Mouse (Mus musculus): Measurements from ENCODE around the gene Myh7. TPM values are rescaled to one million over a fixed set of nuclear protein-coding genes. Genes with fewer than 3 reads are reported as not detected.
"Not testable (repeated sequence)": the region's sequence is repeated elsewhere in the genome, so short reads cannot be mapped to it uniquely, and the experiment has no call there.

Myh7 gene
- total RNA-seq, 2 experiments from 2014 or later = 602 to 1,083 TPM

DNA sequence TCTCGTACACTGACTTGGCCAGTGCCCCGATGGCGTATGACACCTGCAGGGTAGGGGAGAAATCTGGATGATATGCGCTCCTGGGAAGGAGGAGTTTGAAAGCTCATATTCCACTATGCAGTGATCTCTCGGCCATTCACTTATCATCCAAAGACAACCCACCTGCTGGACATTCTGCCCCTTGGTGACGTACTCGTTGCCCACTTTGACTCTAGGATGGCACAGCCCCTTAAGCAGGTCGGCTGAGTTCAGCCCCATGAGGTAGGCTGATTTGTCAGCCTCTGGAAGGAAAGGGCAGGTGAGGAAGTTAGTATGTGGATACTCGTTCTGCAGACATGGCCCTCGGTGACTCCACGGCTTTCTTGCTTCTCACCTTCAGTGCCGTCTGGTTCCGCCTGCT lies 5.5 kb downstream of the Myh7 start:
- intact Hi-C loops (cut with DNase I; ENCODE audit: low total_unique reads) = no loop called here
- no peak for DNase-seq

DNA sequence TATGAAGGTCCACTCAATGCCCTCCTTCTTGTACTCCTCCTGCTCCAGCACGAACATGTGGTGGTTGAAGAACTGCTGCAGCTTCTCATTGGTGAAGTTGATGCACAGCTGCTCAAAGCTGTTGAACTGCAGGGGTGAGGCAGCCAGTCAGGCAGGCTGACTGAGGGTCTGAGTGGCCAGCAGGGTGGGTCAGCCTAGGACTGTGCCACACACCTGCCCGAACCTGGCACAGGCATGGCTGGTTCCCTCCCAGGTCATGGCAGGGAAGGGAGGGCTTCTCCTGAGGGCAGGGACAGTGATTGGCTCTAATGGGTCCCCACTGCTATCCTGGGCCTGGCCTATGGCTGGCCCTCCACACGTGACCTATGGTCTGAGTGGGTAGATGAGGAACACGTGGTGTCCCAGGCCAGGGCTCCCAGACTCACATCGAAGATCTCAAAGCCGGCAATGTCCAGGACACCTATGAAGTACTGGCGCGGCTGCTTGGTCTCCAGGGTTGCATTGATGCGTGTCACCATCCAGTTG lies 6.0 kb downstream of the Myh7 start:
- DNase-seq; intact Hi-C loops (cut with DNase I; ENCODE audit: low total_unique reads): not testable (repeated sequence)

DNA sequence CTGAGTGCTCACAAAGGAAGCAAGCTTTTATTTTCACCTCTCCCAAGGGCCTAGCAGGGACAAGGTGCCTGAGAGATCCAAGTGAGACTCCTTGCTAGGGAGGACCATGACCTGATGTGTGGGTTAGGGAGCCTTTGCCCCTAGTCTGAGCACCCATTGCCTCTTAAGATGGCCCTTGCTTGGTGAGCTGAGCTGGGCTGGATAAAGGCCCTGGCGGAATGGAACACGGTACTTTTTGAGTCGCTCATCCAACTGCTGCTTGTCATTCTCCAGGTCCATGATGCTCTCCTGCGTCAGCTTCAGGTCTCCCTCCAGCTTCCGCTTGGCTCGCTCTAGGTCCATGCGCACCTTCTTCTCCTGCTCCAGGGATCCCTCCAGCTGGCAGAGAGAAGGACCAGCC lies 12.5 kb downstream of the Myh7 start:
- DNase-seq = no peak
- intact Hi-C loops (cut with DNase I; ENCODE audit: low total_unique reads) = no loop called here

DNA sequence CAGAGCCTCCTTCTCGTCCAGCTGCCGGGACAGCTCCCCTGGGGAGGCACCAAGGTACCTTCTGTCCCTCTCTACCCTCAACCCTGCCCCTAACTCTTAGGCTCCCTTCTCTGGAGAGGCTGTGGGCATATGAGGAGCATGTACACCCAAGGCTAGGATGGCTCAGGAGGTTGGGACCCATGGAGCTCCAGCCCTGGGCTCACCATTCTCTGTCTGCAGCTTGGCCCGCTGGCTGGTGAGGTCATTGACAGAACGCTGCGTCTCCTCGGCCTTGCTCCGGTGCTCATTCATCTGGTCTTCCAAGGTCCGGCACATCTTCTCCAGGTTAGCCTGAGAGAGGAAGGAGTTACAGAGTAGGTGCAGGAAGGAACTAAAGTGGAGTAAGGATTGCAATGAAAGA lies 15.8 kb downstream of the Myh7 start:
- intact Hi-C loops (cut with DNase I; ENCODE audit: low total_unique reads) = no loop called here
- DNase-seq = no peak

DNA sequence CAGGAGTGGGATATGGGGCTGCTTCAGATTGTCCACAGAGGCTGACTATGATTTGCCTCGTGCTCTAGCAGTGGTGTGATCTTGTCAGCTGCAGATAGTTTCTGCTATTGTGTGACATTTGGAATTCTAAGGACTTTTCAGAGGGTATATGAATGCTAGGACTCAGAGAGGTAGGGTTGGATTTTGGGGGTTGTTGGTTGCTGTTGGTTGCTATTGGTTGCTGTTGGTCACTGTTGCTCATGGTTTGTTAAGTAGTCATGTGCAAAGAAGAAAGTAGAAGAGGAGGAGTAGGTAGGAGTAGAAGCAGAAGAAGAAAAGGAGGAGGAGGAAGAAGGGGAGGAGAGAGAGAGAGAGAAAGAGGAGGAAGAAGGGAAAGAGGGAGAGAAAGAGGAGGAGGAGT lies 17.8 kb downstream of the Myh7 start, which contains the start of gene Gm17428:
Gm17428 (plus strand) TSS at position 301 of the 400 bp plus-strand sequence.
- DNase-seq = no peak
- intact Hi-C loops (cut with DNase I; ENCODE audit: low total_unique reads) = no loop called here

DNA sequence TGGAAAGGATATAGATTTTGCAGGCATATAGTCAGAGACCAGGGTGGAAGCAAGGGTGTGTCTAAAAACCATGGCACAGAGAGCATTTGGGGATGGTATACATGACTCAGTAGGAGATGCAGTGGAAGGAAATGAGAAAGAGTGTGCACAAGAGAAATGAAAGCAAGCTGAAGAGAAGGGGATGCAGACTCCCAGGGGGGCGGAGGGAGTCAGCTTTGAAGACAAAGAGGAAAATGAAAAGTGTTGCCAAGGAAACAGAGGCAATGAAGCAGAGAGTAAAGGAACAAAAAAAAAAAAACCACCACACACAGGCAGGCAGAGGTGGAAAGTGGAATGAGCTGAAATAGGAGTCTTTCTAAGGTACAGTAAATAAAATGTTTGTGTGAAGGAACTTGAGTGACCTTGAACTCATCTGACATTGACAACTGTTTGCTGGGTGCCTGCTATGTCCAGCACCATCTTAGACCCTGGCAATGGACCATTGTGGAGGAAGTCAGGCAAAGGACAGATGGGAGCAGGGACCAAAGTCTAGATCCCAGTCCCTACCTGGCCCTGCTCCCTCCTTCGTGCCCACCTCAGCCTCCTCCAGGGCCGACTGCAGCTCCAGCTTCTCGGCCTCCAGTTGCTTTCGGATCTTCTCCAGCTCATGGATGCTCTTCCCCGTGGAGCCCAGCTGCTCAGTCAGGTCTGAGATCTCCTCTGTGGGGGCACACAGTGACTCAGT lies 20.2 kb downstream of the Myh7 start:
- intact Hi-C loops (cut with DNase I; ENCODE audit: low total_unique reads) = no loop called here
- DNase-seq = no peak

DNA sequence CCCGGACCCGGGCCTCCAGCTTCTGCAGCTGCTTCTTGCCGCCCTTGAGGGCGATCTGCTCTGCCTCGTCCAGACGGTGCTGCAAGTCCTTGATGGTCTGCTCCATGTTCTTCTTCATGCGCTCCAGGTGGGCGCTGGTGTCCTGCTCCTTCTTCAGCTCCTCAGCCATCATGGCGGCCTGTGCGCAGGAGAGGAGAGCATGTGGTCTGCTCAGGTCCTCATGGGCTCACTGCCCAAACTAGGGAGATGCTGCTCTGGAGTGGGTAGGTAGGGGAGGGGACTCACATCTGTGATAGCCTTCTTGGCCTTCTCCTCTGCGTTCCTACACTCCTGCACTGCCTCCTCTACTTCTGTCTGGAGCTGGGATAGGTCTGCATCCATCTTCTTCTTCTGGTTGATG lies 21.6 kb downstream of the Myh7 start:
- DNase-seq; intact Hi-C loops (cut with DNase I; ENCODE audit: low total_unique reads): not testable (repeated sequence)

DNA sequence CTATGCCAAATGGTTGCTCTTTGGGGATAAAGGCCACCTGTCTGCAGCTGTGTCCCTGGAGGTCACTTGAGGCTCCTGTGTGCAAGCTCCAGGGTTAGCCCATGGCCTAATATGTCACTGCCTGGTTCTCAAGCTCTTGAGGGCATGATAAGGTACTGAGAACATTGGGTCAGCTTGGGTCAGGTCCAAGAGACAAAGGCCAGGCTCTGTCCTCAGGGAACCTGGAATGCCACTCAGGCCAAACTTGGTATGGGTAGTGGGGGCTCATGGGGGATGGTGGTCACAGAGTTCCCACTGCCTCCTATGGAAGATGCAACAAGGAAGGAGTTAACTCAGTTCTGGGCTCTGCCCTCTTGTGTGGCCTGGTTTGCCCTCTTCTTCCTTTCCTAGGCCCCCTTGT lies 26.1 kb downstream of the Myh7 start:
- DNase-seq = no peak
- intact Hi-C loops (cut with DNase I; ENCODE audit: low total_unique reads) = no loop called here

DNA sequence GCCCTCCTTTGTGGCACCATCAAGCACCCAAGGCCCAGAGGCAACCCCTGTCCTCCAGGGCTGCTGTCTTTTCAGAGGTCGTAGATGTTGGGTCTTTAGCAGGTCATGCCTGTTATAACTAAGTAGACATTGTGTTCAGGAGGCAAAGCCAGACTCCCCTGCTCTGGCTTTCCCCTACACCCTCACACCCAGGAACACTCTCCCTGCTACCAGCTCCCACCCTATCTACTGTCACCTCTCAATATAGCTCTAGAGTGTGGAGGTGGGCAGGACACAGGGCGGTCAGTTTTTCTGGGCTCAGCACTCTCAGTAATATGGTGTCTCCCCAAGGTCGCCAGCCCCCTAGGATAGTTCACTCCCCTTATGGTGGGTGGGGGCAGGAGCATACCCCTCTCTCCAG lies 26.6 kb downstream of the Myh7 start:
- DNase-seq = no peak
- intact Hi-C loops (cut with DNase I; ENCODE audit: low total_unique reads) = no loop called here

DNA sequence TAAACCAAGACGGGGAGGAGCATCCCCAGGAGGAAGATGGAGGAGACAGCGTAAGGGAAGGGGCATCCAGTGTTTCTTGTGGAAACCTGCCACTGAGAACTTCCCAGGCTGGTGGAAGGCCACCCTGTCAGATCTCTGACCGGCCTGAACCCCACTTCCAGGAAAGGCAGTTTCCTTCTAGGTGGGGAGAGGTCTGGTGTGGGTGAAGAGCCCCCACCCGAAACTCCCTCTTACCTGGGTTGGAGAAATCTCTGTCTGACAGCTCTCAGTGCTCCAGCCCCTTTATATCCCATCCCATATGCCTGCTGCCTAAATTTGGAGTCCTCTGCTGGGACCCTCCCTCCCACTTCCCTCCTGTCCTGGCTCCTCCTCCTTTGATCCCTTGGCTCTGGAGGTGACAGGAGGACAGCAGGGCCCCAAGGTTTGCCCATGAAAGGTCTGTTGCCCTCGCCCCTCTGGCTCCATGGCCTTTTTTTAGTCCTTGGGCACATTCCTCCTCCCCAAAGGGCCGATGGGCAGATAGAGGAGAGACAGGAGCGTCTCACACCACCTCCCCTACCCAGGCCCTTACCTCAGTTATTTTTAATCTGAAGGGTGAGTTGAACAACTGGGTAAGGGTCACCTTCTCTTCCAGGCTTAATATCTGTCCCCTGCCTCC lies 28.0 kb downstream of the Myh7 start, which contains the start of gene Myh6:
Myh6 (minus strand) TSS at position 608 of the 658 bp plus-strand sequence.
- intact Hi-C loops (cut with DNase I; ENCODE audit: low total_unique reads) = no loop called here
- DNase-seq = no peak

DNA sequence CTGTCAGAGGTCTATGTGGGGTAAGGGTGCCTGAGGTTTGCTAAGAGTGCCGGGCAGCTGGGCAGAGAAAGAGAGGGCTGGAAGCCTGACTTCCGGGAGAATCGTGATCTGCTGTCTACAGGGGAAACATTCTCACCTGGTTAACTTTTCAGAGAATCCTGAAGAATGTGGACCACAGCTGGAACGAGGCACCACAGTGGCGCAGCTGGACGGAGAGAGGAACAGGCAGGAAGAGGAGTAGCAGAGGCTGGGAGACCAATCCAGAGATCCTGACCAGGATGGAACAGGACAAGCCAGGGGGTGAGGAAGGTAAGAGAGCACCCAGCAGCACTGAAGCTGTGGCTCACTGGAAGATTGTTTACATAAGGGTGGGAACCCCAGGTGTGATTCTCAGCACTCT lies 28.8 kb downstream of the Myh7 start:
- DNase-seq = no peak
- intact Hi-C loops (cut with DNase I; ENCODE audit: low total_unique reads) = no loop called here

DNA sequence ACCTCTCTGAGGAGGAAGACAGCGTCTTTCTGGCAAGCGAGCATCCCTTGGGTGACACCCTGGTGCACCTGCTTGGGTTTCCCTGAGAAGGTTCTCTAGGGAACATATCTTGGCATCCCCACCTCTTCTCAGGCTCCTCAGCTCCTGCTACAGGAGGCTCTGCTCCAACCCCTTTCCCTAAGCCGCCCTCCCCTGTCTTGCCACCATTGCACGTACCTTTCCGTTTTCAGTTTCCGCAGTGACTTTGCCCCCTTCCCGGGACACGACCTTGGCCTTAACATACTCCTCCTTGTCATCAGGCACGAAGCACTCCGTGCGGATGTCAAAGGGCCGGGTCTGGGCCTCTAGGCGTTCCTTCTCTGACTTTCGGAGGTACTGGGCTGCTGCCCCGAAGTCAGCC lies 29.4 kb downstream of the Myh7 start:
- intact Hi-C loops (cut with DNase I; ENCODE audit: low total_unique reads) = no loop called here
- no peak for DNase-seq

DNA sequence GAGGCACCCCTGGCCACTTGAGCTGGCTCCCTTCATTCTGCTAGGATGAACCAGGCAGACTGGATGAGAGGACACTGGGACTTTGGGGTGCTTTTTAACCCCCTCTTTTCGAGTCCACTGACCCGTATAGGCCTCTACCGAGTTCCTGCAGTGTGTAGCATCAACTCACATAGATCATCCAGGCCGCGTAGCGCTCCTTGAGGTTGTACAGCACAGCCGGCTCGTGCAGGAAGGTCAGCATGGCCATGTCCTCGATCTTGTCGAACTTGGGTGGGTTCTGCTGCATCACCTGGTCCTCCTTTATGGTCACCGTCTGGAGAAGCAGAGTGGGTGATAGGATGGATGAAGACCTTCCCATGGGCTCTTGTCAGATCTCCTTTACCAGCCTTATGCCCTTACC lies 30.7 kb downstream of the Myh7 start:
- DNase-seq = no peak
- intact Hi-C loops (cut with DNase I; ENCODE audit: low total_unique reads) = no loop called here

DNA sequence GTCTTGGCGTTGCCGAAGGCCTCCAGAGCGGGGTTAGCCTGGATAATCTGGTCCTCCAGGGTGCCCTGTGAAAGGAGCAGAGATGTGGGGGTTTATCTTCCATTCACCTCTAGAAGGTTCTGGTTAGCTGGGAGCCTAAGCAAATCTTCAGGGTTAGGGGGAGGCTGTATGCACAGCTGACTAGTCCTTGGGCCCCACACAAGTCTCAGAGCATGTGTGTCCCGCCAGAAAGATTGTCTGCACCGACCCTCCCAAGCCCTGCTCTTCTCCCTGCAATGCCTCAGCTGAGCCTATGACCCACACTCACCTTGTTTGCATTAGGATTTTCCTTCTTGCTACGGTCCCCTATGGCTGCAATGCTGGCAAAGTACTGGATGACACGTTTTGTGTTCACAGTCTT lies 31.7 kb downstream of the Myh7 start:
- DNase-seq = no peak
- intact Hi-C loops (cut with DNase I; ENCODE audit: low total_unique reads) = no loop called here

DNA sequence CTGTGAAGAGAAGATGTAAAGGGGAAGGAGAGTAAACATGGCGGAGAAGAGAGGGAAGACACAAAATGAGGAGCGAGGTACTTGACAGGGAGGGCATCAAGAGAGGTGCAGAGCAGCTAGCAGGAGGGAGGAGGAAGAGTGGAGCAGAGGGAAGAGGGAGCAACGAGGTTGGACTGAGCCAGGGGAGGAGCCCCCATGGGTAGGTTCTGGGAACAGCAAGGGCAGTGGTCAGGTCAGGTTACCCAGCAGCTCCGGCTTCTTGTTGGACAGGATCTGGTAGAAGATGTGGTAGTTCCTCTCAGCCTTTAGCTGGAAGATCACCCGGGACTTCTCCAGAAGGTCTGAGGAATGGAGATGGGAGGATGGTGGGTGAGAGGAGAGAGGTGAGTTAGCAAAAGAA lies 32.9 kb downstream of the Myh7 start:
- intact Hi-C loops (cut with DNase I; ENCODE audit: low total_unique reads) = no loop called here
- DNase-seq = no peak

DNA sequence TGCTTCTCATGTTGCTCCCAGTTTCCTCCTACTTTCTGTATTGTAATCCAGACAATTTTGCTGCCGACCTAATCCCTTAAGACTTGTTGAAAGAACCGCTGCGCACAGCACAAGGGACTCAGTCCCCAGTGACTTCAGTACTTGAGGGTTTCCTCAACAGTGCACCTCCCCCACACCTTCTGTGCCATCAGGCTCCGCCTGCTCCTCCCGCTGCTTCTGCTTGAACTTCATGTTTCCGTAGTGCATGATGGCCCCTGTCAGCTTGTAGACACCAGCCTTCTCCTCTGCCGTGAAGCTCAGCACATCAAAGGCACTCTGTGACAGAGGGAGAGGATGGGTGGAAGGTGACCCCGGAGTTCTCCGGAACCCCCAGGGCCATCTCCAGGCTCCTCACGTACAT lies 33.7 kb downstream of the Myh7 start:
- intact Hi-C loops (cut with DNase I; ENCODE audit: low total_unique reads) = no loop called here
- no peak for DNase-seq

DNA sequence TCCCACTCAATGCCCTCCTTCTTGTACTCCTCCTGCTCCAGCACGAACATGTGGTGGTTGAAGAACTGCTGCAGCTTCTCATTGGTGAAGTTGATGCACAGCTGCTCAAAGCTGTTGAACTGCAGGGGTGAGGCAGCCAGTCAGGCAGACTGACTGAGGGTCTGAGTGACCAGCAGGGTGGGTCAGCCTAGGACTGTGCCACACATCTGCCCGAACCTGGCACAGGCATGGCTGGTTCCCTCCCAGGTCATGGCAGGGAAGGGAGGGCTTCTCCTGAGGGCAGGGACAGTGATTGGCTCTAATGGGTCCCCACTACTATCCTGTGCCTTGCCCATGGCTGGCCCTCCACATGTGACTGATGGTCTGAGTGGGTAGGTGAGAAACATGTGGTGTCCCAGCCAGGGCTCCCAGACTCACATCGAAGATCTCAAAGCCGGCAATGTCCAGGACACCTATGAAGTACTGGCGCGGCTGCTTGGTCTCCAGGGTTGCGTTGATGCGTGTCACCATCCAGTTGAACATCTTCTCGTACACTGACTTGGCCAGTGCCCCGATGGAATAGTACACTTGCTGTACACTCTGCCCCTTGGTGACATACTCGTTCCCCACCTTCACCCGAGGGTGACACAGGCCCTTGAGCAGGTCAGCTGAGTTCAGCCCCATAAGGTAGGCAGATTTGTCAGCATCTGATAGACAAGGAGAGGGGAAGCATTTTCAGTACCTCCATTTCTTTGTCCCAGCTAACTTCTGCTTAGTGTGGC lies 34.4 kb downstream of the Myh7 start:
- DNase-seq; intact Hi-C loops (cut with DNase I; ENCODE audit: low total_unique reads): not testable (repeated sequence)

DNA sequence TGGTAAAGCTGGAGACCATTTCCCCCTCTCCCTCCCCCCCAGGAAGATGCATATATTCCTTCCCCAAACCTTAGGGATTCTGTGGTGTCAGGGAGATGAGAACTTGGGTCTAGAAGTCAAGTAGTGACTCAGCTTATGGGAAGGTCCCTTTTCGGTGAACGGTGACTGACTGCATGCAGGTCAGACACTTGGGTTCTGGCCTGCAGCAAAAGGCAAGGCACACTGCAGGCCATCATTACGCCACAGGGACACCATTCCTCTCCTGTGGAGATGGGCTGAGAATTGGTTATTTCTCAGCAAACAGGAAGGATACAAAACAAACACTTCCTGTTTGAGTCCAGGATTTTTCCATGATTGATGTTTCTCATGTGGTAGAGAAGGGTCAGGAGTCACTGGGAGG lies 35.2 kb downstream of the Myh7 start:
- intact Hi-C loops (cut with DNase I; ENCODE audit: low total_unique reads) = no loop called here
- no peak for DNase-seq

DNA sequence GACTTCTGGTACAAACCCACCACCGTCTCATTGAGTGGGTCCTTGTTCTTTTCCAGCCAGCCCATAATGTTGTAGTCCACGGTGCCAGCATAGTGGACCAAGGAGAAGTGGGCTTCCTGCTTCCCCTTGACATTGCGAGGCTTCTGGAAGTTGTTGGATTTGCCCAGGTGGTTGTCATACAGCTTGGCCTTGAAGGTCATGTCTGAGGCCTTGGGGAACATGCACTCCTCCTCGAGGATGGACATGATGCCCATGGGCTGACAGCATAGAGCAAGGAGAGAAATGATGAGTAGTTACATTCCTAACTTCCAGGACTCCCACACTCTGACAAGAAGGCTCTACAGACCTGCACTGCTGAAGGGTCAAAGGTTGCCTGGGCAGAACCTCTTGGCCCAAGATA lies 35.9 kb downstream of the Myh7 start:
- no peak for DNase-seq
- intact Hi-C loops (cut with DNase I; ENCODE audit: low total_unique reads) = no loop called here

DNA sequence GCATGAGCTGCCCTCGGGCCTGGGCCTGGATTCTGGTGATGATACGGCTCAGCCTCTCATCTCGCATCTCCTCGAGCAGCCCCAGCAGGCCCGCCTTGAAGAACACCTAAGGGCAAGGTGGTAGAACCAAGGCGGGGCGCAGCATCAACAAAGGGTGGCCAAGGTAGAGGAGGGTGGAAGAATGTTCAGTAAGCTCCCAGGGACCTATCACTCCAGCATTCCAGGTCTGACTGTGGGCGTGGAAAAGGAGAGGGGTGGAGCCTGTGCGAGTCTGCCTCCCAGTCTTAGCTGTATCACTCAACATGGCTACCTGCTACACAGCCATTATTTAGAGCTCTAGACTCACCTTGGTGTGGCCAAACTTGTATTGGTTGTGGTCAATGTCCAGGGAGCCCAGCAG lies 37.9 kb downstream of the Myh7 start:
- no peak for DNase-seq
- intact Hi-C loops (cut with DNase I; ENCODE audit: low total_unique reads) = no loop called here
